Comparison of ENCODE assay signal across 8 mouse cellular contexts in genomic region chr9:75558812-75559511, GRCm38 (mm10). TPM values are rescaled to one million over a fixed set of nuclear protein-coding genes. Genes with fewer than 3 reads are reported as not detected.
A peak's percentile ranks its signal among the peaks of the same experiment; 100 is the strongest.
DNase-seq lines count a peak whose midpoint lies in the region; ATAC-seq and TF ChIP-seq lines count a peak whose summit lies in the region.

No protein-coding gene starts in this region.

- no peaks in the 10 kb centered on the region for H3K36me3 ChIP-seq in E14TG2a.4 (ENCODE audit: insufficient read depth, low read length)
- no peaks in the 10 kb centered on the region for H3K36me3 ChIP-seq in embryonic facial prominence, embryonic 15.5 days
- no peaks in the 10 kb centered on the region for H3K36me3 ChIP-seq in limb, embryonic 11.5 days (ENCODE audit: control insufficient read depth, insufficient read depth, low read length)
- no peaks in the 10 kb centered on the region for H3K36me3 ChIP-seq in midbrain, embryonic 10.5 days

- peak overlapping the region; percentile 93 for H3K4me3 ChIP-seq in E14TG2a.4 (replicated peaks; ENCODE audit: low read length)
- peak overlapping the region; percentile 93 for H3K4me3 ChIP-seq in embryonic facial prominence, embryonic 15.5 days (replicated peaks)
- H3K4me3 ChIP-seq in limb, embryonic 11.5 days (ENCODE audit: low read depth, low read length), result peak overlapping the region; percentile 78
- peak overlapping the region; percentile 82 for H3K4me3 ChIP-seq in midbrain, embryonic 10.5 days

- peak overlapping the region; percentile 91 for H3K27ac ChIP-seq in embryonic facial prominence, embryonic 15.5 days (replicated peaks)
- H3K27ac ChIP-seq in limb, embryonic 11.5 days (replicated peaks; ENCODE audit: low read depth, low read length), result no peak overlapping the region; the same call in 1 of the 2 replicates
- H3K27ac ChIP-seq in midbrain, embryonic 10.5 days (replicated peaks), result peak overlapping the region; percentile 88

- under 1% methylated on average over 47 of the region's 47 CpGs for WGBS in embryonic facial prominence, embryonic 15.5 days
- under 1% methylated on average over 47 of the region's 47 CpGs for WGBS in limb, embryonic 11.5 days
- WGBS in midbrain, embryonic 10.5 days, result under 1% methylated on average over 47 of the region's 47 CpGs

- peak; percentile 66 for DNase-seq in 3T3-L1 (ENCODE audit: low read depth, low spot score)
- no peak for DNase-seq in limb, embryonic 11.5 days (ENCODE audit: low spot score)
- no peak for DNase-seq in midbrain, embryonic 10.5 days (ENCODE audit: low spot score)
- peak; percentile 43 to 65 for DNase-seq in urinary bladder, postnatal 4 days (ENCODE audit: low spot score in 2 of 2)
- DNase-seq in thymus, postnatal 25 days, result no peak

- H3K4me2 ChIP-seq in embryonic facial prominence, embryonic 15.5 days (replicated peaks), result peak overlapping the region; percentile 66
- H3K4me2 ChIP-seq in limb, embryonic 11.5 days (ENCODE audit: low read depth, severe bottlenecking), result peak overlapping the region; percentile 83

- H3K4me1 ChIP-seq in E14TG2a.4 (replicated peaks; ENCODE audit: low read depth, low read length), result peaks cover 19% of the 10 kb centered on the region
- no peaks in the 10 kb centered on the region for H3K4me1 ChIP-seq in embryonic facial prominence, embryonic 15.5 days
- H3K4me1 ChIP-seq in limb, embryonic 11.5 days (ENCODE audit: control insufficient read depth, insufficient read depth, low read length), result peaks cover 6% of the 10 kb centered on the region
- H3K4me1 ChIP-seq in midbrain, embryonic 10.5 days, result peaks cover 21% of the 10 kb centered on the region

- peaks cover 22% of the 10 kb centered on the region for H3K27me3 ChIP-seq in E14TG2a.4 (ENCODE audit: insufficient read depth, low read length)
- no peaks in the 10 kb centered on the region for H3K27me3 ChIP-seq in embryonic facial prominence, embryonic 15.5 days
- H3K27me3 ChIP-seq in limb, embryonic 11.5 days (ENCODE audit: control insufficient read depth, insufficient read depth, low read length), result no peaks in the 10 kb centered on the region
- H3K27me3 ChIP-seq in midbrain, embryonic 10.5 days (ENCODE audit: low read depth, poor library complexity, severe bottlenecking), result no peaks in the 10 kb centered on the region

- H3K9me3 ChIP-seq in E14TG2a.4 (ENCODE audit: low read length), result no peaks in the 10 kb centered on the region
- no peaks in the 10 kb centered on the region for H3K9me3 ChIP-seq in embryonic facial prominence, embryonic 15.5 days (replicated peaks)
- H3K9me3 ChIP-seq in limb, embryonic 11.5 days (ENCODE audit: control insufficient read depth, low read length), result no peaks in the 10 kb centered on the region
- H3K9me3 ChIP-seq in midbrain, embryonic 10.5 days (replicated peaks), result no peaks in the 10 kb centered on the region

- peak; percentile 88 for ATAC-seq in embryonic facial prominence, embryonic 15.5 days (ENCODE audit: insufficient number of reproducible peaks, low FRiP score, low TSS enrichment, low read depth)
- ATAC-seq in hematopoietic stem cell, adult 5-6 weeks (replicated peaks in 1 of 2; ENCODE audit: insufficient read depth in 1 of 2, low FRiP score in 2 of 2, low TSS enrichment in 1 of 2, low read depth in 1 of 2, poor library complexity in 2 of 2, severe bottlenecking in 2 of 2), result peak; percentile 57 to 72
- ATAC-seq in limb, embryonic 11.5 days (ENCODE audit: insufficient number of reproducible peaks, low FRiP score, low TSS enrichment, low read depth), result peak; percentile 84

- no peak for TF ChIP-seq CTCF in E14TG2a.4 (conservative IDR thresholded peaks at IDR 0.05; ENCODE audit: low read length)

- H3K9ac ChIP-seq in embryonic facial prominence, embryonic 15.5 days, result peak overlapping the region; percentile 81
- H3K9ac ChIP-seq in limb, embryonic 11.5 days (ENCODE audit: low read length), result peak overlapping the region; percentile 76

RNA-seq across cellular contexts. Expression of gene Tmod3, which starts 0.5 kb away (rescaled TPM):
- polyA plus RNA-seq in embryonic facial prominence, embryonic 15.5 days (2015; fragmentation: Nextera tagmentation; extraction: Ambion mirVana), result 131 and 144 TPM in 2 replicates
- 103 and 104 TPM in 2 replicates for total RNA-seq in hematopoietic stem cell, adult 5-6 weeks (2017)
- 103 and 113 TPM in 2 replicates for polyA plus RNA-seq in limb, embryonic 11.5 days (2014; fragmentation: Nextera tagmentation; extraction: Ambion mirVana)
- 90.8 and 95.5 TPM in 2 replicates for polyA plus RNA-seq in midbrain, embryonic 10.5 days (2016; fragmentation: Nextera tagmentation; extraction: Ambion mirVana)

RNA-seq across cellular contexts. Expression of gene Tmod2, which starts 52.2 kb away (rescaled TPM):
- polyA plus RNA-seq in embryonic facial prominence, embryonic 15.5 days (2015; fragmentation: Nextera tagmentation; extraction: Ambion mirVana), result 21.8 and 23.7 TPM in 2 replicates
- total RNA-seq in hematopoietic stem cell, adult 5-6 weeks (2017), result not detected in 2 replicates
- 20.9 and 28.1 TPM in 2 replicates for polyA plus RNA-seq in limb, embryonic 11.5 days (2014; fragmentation: Nextera tagmentation; extraction: Ambion mirVana)
- 39.1 and 52.2 TPM in 2 replicates for polyA plus RNA-seq in midbrain, embryonic 10.5 days (2016; fragmentation: Nextera tagmentation; extraction: Ambion mirVana)

Comparison
In these comparisons a context has a peak if more than half of its experiments do, and no peak if none do; other contexts are left out.
1. DNase-seq: peak in 3T3-L1 (single experiment) and urinary bladder, postnatal 4 days (2 of 2); none in limb, embryonic 11.5 days (single experiment), midbrain, embryonic 10.5 days (single experiment) and thymus, postnatal 25 days (single experiment).
2. Peak in every context shown above with its lines, with median percentiles within 50 percentile points of each other: H3K4me3 ChIP-seq and ATAC-seq.